Mouse (Mus musculus): ENCODE results near the gene Ctnnbl1.

Ctnnbl1 gene

GRCm38 (mm10) chr2:157736854-157737850 is at the start of gene Ctnnbl1:
Gene Ctnnbl1, plus strand, starts transcription at chr2:157737401.
- DNase-seq (ENCODE audit: low read depth, low spot score), result peak; percentile 96

- no peak for DNase-seq (ENCODE audit: low read depth, low spot score)
Observed at GRCm38 (mm10) chr2:157687506-157687905, 49.7 kb upstream of the Ctnnbl1 start.

- no peak for DNase-seq (ENCODE audit: low read depth, low spot score)
Observed at GRCm38 (mm10) chr2:157691266-157692105, 45.7 kb upstream of the Ctnnbl1 start.

GRCm38 (mm10) chr2:157692365-157692932 is 44.8 kb upstream of the Ctnnbl1 start:
- DNase-seq (ENCODE audit: low read depth, low spot score), result no peak

- no peak for DNase-seq (ENCODE audit: low read depth, low spot score)
Observed at GRCm38 (mm10) chr2:157693576-157693975, 43.6 kb upstream of the Ctnnbl1 start.

- no peak for DNase-seq (ENCODE audit: low read depth, low spot score)
Observed at GRCm38 (mm10) chr2:157696297-157696731, 40.9 kb upstream of the Ctnnbl1 start.

- DNase-seq (ENCODE audit: low read depth, low spot score), result no peak
Observed at GRCm38 (mm10) chr2:157703155-157703554, 34.0 kb upstream of the Ctnnbl1 start.

- DNase-seq (ENCODE audit: low read depth, low spot score), result peak; percentile 22
Observed at GRCm38 (mm10) chr2:157704991-157705776, 32.0 kb upstream of the Ctnnbl1 start.

GRCm38 (mm10) chr2:157705777-157706158 is 31.4 kb upstream of the Ctnnbl1 start:
- DNase-seq (ENCODE audit: low read depth, low spot score), result no peak

GRCm38 (mm10) chr2:157707191-157707923 is 29.8 kb upstream of the Ctnnbl1 start:
- no peak for DNase-seq (ENCODE audit: low read depth, low spot score)

- no peak for DNase-seq (ENCODE audit: low read depth, low spot score)
Observed at GRCm38 (mm10) chr2:157712677-157713076, 24.5 kb upstream of the Ctnnbl1 start.

GRCm38 (mm10) chr2:157715586-157716191 is 21.5 kb upstream of the Ctnnbl1 start:
- DNase-seq (ENCODE audit: low read depth, low spot score), result peak; percentile 5

- no peak for DNase-seq (ENCODE audit: low read depth, low spot score)
Observed at GRCm38 (mm10) chr2:157718441-157718840, 18.8 kb upstream of the Ctnnbl1 start.

- no peak for DNase-seq (ENCODE audit: low read depth, low spot score)
Observed at GRCm38 (mm10) chr2:157723883-157724573, 13.2 kb upstream of the Ctnnbl1 start.

GRCm38 (mm10) chr2:157724574-157724914 is 12.7 kb upstream of the Ctnnbl1 start:
- no peak for DNase-seq (ENCODE audit: low read depth, low spot score)

GRCm38 (mm10) chr2:157744619-157745018 is 7.4 kb downstream of the Ctnnbl1 start:
- no peak for DNase-seq (ENCODE audit: low read depth, low spot score)

GRCm38 (mm10) chr2:157745735-157746134 is 8.5 kb downstream of the Ctnnbl1 start:
- DNase-seq (ENCODE audit: low read depth, low spot score), result no peak

- no peak for DNase-seq (ENCODE audit: low read depth, low spot score)
Observed at GRCm38 (mm10) chr2:157746558-157746957, 9.4 kb downstream of the Ctnnbl1 start.

GRCm38 (mm10) chr2:157747989-157748388 is 10.8 kb downstream of the Ctnnbl1 start:
- DNase-seq (ENCODE audit: low read depth, low spot score), result no peak
